Mouse (Mus musculus) olfactory bulb, adult 2 months (tissue): Measurements from ENCODE around the gene Cfc1. TPM values are rescaled to one million over a fixed set of nuclear protein-coding genes. Genes with fewer than 3 reads are reported as not detected.

ENCODE experiments used
- H3K27ac ChIP-seq: fragments of 200-500 bp; 2 replicates; pipeline ENCODE4 v1.5.1; 2012; ENCODE audit warnings: low read depth, low read length; ENCODE audit not compliant: insufficient read depth
- H3K4me1 ChIP-seq: fragments of 200-500 bp; 2 replicates; pipeline ENCODE4 v1.6.1; 2012; ENCODE audit warnings: low read length; ENCODE audit not compliant: control insufficient read depth, insufficient read depth
- H3K4me3 ChIP-seq: fragments of 200-500 bp; 2 replicates; pipeline ENCODE4 v1.5.1; 2012; ENCODE audit warnings: mild to moderate bottlenecking, low read depth, low read length, moderate library complexity; ENCODE audit not compliant: insufficient read depth
- CTCF ChIP-seq: fragments of 200-500 bp; IDR thresholded peaks from 2 replicates; pipeline ENCODE4 v1.5.1; 2012; ENCODE audit warnings: low read depth, mild to moderate bottlenecking, low read length, moderate library complexity; ENCODE audit not compliant: insufficient read depth
- POLR2A ChIP-seq: fragments of 200-500 bp; IDR thresholded peaks from 2 replicates; pipeline ENCODE4 v1.6.1; 2012; ENCODE audit warnings: mild to moderate bottlenecking, low read depth, low read length, moderate library complexity; ENCODE audit not compliant: insufficient read depth
- WGBS: fragments of 180-500 bp; shearing (Covaris S2); methylation state at CpG from one replicate; pipeline ENCODE4 v1.1.7; 2018; 5-methylcytosine and 5-hydroxymethylcytosine counted together
- polyA plus RNA-seq: library from polyadenylated mRNA; stranded (reverse); fragments of >200 nt; gene quantifications from 2 replicates; pipeline ENCODE4 v1.2.4, GENCODE M21; 2012; ENCODE audit warnings: low replicate concordance; ENCODE audit not compliant: missing spikeins, insufficient read depth, insufficient read length

Gene Cfc1
- polyA plus RNA-seq, 1 experiment = not detected

GRCm38 (mm10) chr1:34536291-34536766 is 881 bp downstream of the Cfc1 start:
- Histone ChIP-seq H3K4me1 (peaks cover 7% of the 10 kb centered on the region), H3K27ac (no peak overlapping the region), H3K4me3 (no peak overlapping the region)
- 5% methylated on average over 14 of the region's 14 CpGs for WGBS
- TF ChIP-seq POLR2A (no peak), CTCF (no peak)

DNA sequence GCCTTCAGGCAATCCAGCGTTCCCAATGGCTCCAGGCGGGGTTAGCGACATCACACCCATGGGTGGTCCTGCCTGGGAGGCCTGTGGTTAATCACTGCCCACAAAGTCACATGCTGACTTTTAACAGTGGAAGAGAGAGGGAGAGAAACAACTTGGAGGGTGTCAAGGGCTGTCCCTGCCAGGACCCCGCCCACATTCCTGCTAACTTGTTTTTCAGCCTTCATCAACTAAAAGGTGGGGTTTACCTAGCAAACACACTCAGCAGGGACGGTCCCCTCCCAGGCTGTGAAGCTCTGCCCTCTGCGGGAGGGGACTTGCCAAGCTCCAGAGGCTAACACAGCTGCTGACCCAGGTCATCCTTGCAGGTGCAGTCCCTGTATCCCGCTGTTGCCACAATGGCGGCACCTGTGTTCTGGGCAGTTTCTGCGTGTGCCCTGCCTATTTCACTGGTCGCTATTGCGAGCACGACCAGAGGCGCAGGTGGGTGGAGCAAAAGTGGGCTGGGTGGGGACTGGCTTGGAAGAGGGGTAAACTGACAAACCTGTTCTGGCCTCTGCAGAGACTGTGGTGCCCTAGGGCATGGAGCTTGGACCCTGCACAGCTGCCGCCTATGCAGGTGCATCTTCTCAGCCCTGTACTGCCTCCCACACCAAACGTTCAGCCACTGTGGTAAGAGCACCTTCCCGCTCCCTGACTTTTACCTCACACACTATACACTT is 1.5 kb downstream of the Cfc1 start:
- peaks cover 7% of the 10 kb centered on the region for H3K4me1 ChIP-seq
- H3K27ac ChIP-seq = no peak overlapping the region
- no peak overlapping the region for H3K4me3 ChIP-seq
- 2% methylated on average over 16 of the region's 16 CpGs for WGBS
- TF ChIP-seq CTCF = no peak
- no peak for TF ChIP-seq POLR2A

DNA sequence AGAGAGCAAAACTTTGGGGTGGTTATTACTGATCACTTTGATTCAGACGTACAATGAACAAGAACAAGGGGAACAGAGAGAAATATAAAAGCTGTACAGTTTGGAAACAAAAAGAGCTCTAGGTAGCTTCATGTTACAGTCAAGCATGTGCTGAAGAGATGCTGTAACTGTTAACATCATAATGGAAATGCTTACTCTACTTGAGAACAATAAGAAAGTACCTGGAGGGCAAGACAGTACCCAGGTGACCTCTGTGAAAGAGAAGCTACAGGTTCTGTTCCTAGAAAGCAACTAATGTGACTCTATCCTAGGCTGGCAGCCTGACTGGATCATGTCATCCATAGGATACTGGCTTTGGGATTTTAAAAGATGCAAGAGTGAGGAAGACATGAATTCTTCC is 11.6 kb downstream of the Cfc1 start:
- Histone ChIP-seq H3K27ac (no peak overlapping the region), H3K4me3 (no peak overlapping the region), H3K4me1 (no peaks in the 10 kb centered on the region)
- 70% methylated on average over 1 of the region's 1 CpGs for WGBS
- TF ChIP-seq POLR2A = no peak
- no peak for TF ChIP-seq CTCF

DNA sequence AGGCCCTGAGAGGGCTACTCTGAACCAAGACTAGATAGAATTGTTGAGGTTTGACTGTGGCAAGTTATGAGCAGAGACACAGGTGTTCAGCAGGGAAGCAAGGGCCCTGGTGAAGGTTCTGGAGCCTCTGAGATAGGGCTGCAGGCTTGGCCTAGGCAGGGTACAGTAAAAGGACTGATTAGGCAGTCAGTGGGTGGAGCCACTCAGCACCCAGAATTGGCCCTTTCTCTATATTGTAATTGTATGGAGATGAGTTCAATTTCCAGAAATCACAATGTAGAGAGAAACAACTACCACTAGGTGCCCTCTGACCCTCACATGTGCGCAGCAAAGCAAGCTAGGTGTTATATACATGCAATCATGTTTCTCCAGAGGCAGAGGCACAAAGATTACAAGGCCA is 18.2 kb downstream of the Cfc1 start:
- no peak overlapping the region for H3K27ac ChIP-seq
- H3K4me3 ChIP-seq = no peak overlapping the region
- TF ChIP-seq POLR2A (no peak), CTCF (no peak)
- 97% methylated on average over 1 of the region's 1 CpGs for WGBS
- H3K4me1 ChIP-seq = no peaks in the 10 kb centered on the region

- no peak overlapping the region for H3K27ac ChIP-seq
- H3K4me1 ChIP-seq = no peaks in the 10 kb centered on the region
- H3K4me3 ChIP-seq = no peak overlapping the region
- TF ChIP-seq CTCF = no peak
- no peak for TF ChIP-seq POLR2A
- WGBS = 90% methylated on average over 7 of the region's 7 CpGs
These were observed 18.8 kb downstream of the Cfc1 start for GRCm38 (mm10) chr1:34554275-34554674.

GRCm38 (mm10) chr1:34560843-34561242 is 25.4 kb downstream of the Cfc1 start, which contains the start of gene Prss40:
Gene Prss40, minus strand, starts transcription at chr1:34560943.
- Histone ChIP-seq H3K27ac (no peak within 1 kb of the TSS), H3K4me3 (no peak within 1 kb of the TSS), H3K4me1 (no peaks in the 10 kb centered on the region)
- no peak for TF ChIP-seq POLR2A
- TF ChIP-seq CTCF = no peak
- WGBS = 89% methylated on average over 15 of the region's 15 CpGs

- no peak for TF ChIP-seq CTCF
- no peak for TF ChIP-seq POLR2A
- WGBS = 83% methylated on average over 8 of the region's 8 CpGs
- Histone ChIP-seq H3K27ac (no peak overlapping the region), H3K4me3 (no peak overlapping the region), H3K4me1 (no peaks in the 10 kb centered on the region)
These were observed 29.1 kb downstream of the Cfc1 start for GRCm38 (mm10) chr1:34564383-34565045.

DNA sequence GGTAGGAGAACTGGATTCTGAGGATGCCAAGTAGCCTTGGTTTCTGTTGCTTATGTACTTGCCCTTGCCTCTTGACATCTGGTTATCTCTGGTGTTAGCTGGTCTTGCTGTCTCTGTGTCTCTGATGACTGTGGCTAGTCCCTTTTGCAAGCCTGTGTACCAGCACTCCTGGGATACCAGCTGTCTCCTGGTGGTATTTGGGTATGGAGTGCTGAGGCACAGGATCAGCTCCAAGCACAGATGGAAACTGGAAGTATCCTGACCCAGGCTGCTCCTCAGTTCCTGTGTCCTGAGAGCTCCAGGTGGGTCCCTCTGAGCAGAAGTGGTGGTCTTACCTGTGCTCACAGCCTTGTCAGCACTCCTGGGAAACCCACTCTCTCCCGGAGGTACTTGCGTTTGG is 32.7 kb downstream of the Cfc1 start:
- no peak overlapping the region for H3K4me3 ChIP-seq
- TF ChIP-seq CTCF (no peak), POLR2A (no peak)
- H3K27ac ChIP-seq = no peak overlapping the region
- H3K4me1 ChIP-seq = no peaks in the 10 kb centered on the region
- whole genome bisulfite sequencing = 100% methylated on average over 2 of the region's 2 CpGs

DNA sequence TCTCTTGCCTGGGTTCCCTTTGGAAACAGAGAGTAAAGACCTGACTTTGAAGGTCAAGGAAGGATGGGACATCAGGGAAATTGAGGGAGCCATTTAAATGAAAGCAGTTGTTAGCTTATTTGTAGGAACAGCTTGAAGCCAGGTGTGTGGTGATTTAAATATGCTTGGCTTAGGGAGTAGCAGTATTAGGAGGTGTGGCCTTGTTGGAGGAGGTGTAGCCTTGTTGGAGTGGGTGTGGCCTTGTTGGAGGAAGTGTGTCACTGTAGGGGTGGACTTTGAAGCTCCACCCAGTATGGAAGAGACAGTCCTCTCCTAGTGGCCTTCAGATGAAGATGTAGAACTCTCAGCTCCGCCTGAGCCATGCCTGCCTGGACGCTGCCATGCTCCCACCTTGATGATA is 34.4 kb downstream of the Cfc1 start:
- no peak overlapping the region for H3K27ac ChIP-seq
- no peak overlapping the region for H3K4me3 ChIP-seq
- no peaks in the 10 kb centered on the region for H3K4me1 ChIP-seq
- TF ChIP-seq CTCF = no peak
- TF ChIP-seq POLR2A = no peak
- 99% methylated on average over 2 of the region's 2 CpGs for WGBS
